Mouse (Mus musculus): ENCODE measurements at regions not wholly inside any gene's neighbourhood (a gene's known extent, or its start where the extent isn't known, plus 50 kb on each side); places are given as distances from the start of the nearest gene placed in this dataset.

GRCm38 (mm10) chrX:99350233-99350632, 120.8 kb downstream of the Pja1 start:
- no peak overlapping the region for H3K27ac ChIP-seq (ENCODE audit: control insufficient read depth, insufficient read depth, low read depth, low read length)
- H3K27me3 ChIP-seq (ENCODE audit: control insufficient read depth, insufficient read depth, low read length) = no peaks in the 10 kb centered on the region
- H3K36me3 ChIP-seq (ENCODE audit: control insufficient read depth, insufficient read depth, low read length) = no peaks in the 10 kb centered on the region
- TF ChIP-seq CTCF (IDR thresholded peaks at IDR 0.05; ENCODE audit: control insufficient read depth, insufficient read depth, insufficient replicate concordance, low read depth, low read length) = no peak
- no peak for TF ChIP-seq POLR2A (IDR thresholded peaks at IDR 0.05; ENCODE audit: control insufficient read depth, low read depth, low read length)
- H3K4me3 ChIP-seq (ENCODE audit: control insufficient read depth, low read depth, low read length) = no peak overlapping the region
- no peaks in the 10 kb centered on the region for H3K4me1 ChIP-seq (ENCODE audit: control insufficient read depth, insufficient read depth, low read length)

GRCm38 (mm10) chrX:99340223-99340622, 130.8 kb downstream of the Pja1 start:
- Histone ChIP-seq H3K27ac (ENCODE audit: control insufficient read depth, insufficient read depth, low read depth, low read length) (no peak overlapping the region), H3K36me3 (ENCODE audit: control insufficient read depth, insufficient read depth, low read length) (no peaks in the 10 kb centered on the region), H3K4me1 (ENCODE audit: control insufficient read depth, insufficient read depth, low read length) (no peaks in the 10 kb centered on the region), H3K27me3 (ENCODE audit: control insufficient read depth, insufficient read depth, low read length) (no peaks in the 10 kb centered on the region), H3K4me3 (ENCODE audit: control insufficient read depth, low read depth, low read length) (no peak overlapping the region)
- TF ChIP-seq POLR2A (IDR thresholded peaks at IDR 0.05; ENCODE audit: control insufficient read depth, low read depth, low read length) (no peak), CTCF (IDR thresholded peaks at IDR 0.05; ENCODE audit: control insufficient read depth, insufficient read depth, insufficient replicate concordance, low read depth, low read length) (no peak)

- no peaks in the 10 kb centered on the region for H3K36me3 ChIP-seq (ENCODE audit: control insufficient read depth, insufficient read depth, low read length)
- H3K27me3 ChIP-seq (ENCODE audit: control insufficient read depth, insufficient read depth, low read length) = no peaks in the 10 kb centered on the region
- H3K27ac ChIP-seq (ENCODE audit: control insufficient read depth, insufficient read depth, low read depth, low read length) = no peak overlapping the region
- no peaks in the 10 kb centered on the region for H3K4me1 ChIP-seq (ENCODE audit: control insufficient read depth, insufficient read depth, low read length)
- H3K4me3 ChIP-seq (ENCODE audit: control insufficient read depth, low read depth, low read length) = no peak overlapping the region
- TF ChIP-seq POLR2A (IDR thresholded peaks at IDR 0.05; ENCODE audit: control insufficient read depth, low read depth, low read length) = no peak
- TF ChIP-seq CTCF (IDR thresholded peaks at IDR 0.05; ENCODE audit: control insufficient read depth, insufficient read depth, insufficient replicate concordance, low read depth, low read length) = no peak
These were observed 131.8 kb downstream of the Pja1 start for GRCm38 (mm10) chrX:99339081-99339876.

- Histone ChIP-seq H3K27ac (ENCODE audit: control insufficient read depth, insufficient read depth, low read depth, low read length) (no peak overlapping the region), H3K4me3 (ENCODE audit: control insufficient read depth, low read depth, low read length) (no peak overlapping the region), H3K4me1 (ENCODE audit: control insufficient read depth, insufficient read depth, low read length) (no peaks in the 10 kb centered on the region), H3K36me3 (ENCODE audit: control insufficient read depth, insufficient read depth, low read length) (no peaks in the 10 kb centered on the region), H3K27me3 (ENCODE audit: control insufficient read depth, insufficient read depth, low read length) (no peaks in the 10 kb centered on the region)
- TF ChIP-seq CTCF (IDR thresholded peaks at IDR 0.05; ENCODE audit: control insufficient read depth, insufficient read depth, insufficient replicate concordance, low read depth, low read length) = no peak
- TF ChIP-seq POLR2A (IDR thresholded peaks at IDR 0.05; ENCODE audit: control insufficient read depth, low read depth, low read length) = no peak
These were observed 134.2 kb downstream of the Pja1 start for GRCm38 (mm10) chrX:99336616-99337553.

GRCm38 (mm10) chrX:99335886-99336589, 135.0 kb downstream of the Pja1 start:
- Histone ChIP-seq H3K4me1 (ENCODE audit: control insufficient read depth, insufficient read depth, low read length) (no peaks in the 10 kb centered on the region), H3K27ac (ENCODE audit: control insufficient read depth, insufficient read depth, low read depth, low read length) (no peak overlapping the region), H3K36me3 (ENCODE audit: control insufficient read depth, insufficient read depth, low read length) (no peaks in the 10 kb centered on the region), H3K4me3 (ENCODE audit: control insufficient read depth, low read depth, low read length) (no peak overlapping the region), H3K27me3 (ENCODE audit: control insufficient read depth, insufficient read depth, low read length) (no peaks in the 10 kb centered on the region)
- TF ChIP-seq CTCF (IDR thresholded peaks at IDR 0.05; ENCODE audit: control insufficient read depth, insufficient read depth, insufficient replicate concordance, low read depth, low read length) = no peak
- no peak for TF ChIP-seq POLR2A (IDR thresholded peaks at IDR 0.05; ENCODE audit: control insufficient read depth, low read depth, low read length)

- no peaks in the 10 kb centered on the region for H3K36me3 ChIP-seq (ENCODE audit: control insufficient read depth, insufficient read depth, low read length)
- no peak overlapping the region for H3K4me3 ChIP-seq (ENCODE audit: control insufficient read depth, low read depth, low read length)
- H3K27ac ChIP-seq (ENCODE audit: control insufficient read depth, insufficient read depth, low read depth, low read length) = no peak overlapping the region
- H3K27me3 ChIP-seq (ENCODE audit: control insufficient read depth, insufficient read depth, low read length) = no peaks in the 10 kb centered on the region
- no peaks in the 10 kb centered on the region for H3K4me1 ChIP-seq (ENCODE audit: control insufficient read depth, insufficient read depth, low read length)
- no peak for TF ChIP-seq CTCF (IDR thresholded peaks at IDR 0.05; ENCODE audit: control insufficient read depth, insufficient read depth, insufficient replicate concordance, low read depth, low read length)
- no peak for TF ChIP-seq POLR2A (IDR thresholded peaks at IDR 0.05; ENCODE audit: control insufficient read depth, low read depth, low read length)
These were observed 138.7 kb downstream of the Pja1 start for GRCm38 (mm10) chrX:99332457-99332770.
